In the genomic region with DNA sequence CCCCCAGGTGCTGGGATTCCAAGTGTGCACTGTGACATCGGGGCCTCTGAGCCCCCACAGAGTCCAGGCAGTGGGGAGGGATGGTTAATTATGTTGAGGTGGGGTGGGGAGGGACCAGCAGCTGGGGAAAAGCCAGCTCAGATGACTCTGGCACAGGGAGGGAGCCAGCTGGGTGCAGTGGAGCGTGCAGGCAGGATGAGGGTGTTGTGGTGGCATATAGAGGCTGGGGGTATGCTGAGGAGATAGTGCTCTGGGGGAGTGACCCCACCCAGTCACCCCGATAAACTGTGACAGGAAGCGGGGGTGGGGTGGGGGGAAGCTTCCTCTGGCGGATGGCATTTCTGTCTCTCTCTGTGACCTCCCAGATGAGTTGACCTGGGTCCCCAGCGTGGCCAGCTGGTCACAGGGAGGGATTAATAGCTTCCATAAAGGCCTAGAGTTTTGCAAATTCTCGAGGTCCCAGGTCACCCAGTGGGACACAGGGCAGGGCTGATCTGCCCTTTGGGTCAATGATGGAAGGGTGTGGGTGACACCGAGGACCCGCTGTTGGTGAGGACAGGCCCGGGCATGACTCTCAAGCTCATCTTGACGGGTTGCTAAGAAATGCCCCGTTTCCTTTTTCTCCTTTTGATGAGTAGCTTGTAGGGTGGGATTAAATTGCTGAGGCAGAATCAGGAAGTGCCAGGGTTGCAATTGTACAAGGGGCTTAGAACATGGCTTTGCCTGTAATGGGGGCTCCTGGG, we compare ENCODE assay signal across 8 mouse cellular contexts. TPM values are rescaled to one million over a fixed set of nuclear protein-coding genes. Genes with fewer than 3 reads are reported as not detected.
A peak's percentile ranks its signal among the peaks of the same experiment; 100 is the strongest.
DNase-seq lines count a peak whose midpoint lies in the region.

No protein-coding gene starts in this region.

- intact Hi-C loops in left cerebral cortex, postnatal 4 days (cut with DNase I): no loop called here

- H3K36me3 ChIP-seq in splenic B cell, adult 2 months (ENCODE audit: control insufficient read depth, insufficient read depth, low read length, poor library complexity, severe bottlenecking): peaks cover 11% of the 10 kb centered on the region

- no peaks in the 10 kb centered on the region for H3K27me3 ChIP-seq in splenic B cell, adult 2 months (ENCODE audit: control insufficient read depth, insufficient read depth, low read length, poor library complexity, severe bottlenecking)

- peak; percentile 74 for DNase-seq in left cerebral cortex, postnatal 4 days
- no peak for DNase-seq in left cerebral cortex, adult 18-20 months (ENCODE audit: low spot score in 2 of 2)
- DNase-seq in Muller cell, postnatal 12 days (ENCODE audit: inconsistent ontology term): peak; percentile 64
- peak; percentile 81 for DNase-seq in induced T-regulatory cell, adult 2 months (ENCODE audit: low read depth)
- peak; percentile 82 for DNase-seq in splenic B cell, adult 2 months (ENCODE audit: low read depth, low spot score)
- no peak for DNase-seq in frontal cortex, postnatal 10 days (ENCODE audit: low spot score in 2 of 2)
- no peak for DNase-seq in cerebellum, adult 18-20 months
- no peak for DNase-seq in layer of hippocampus, postnatal 10 days (ENCODE audit: low spot score in 2 of 2)

RNA-seq across cellular contexts. Expression of gene Laptm5, which starts 8.2 kb away (rescaled TPM):
- 10 to 100 TPM; 10.8 to 15.0 TPM for total RNA-seq in left cerebral cortex, postnatal 4 days (2021)
- total RNA-seq in left cerebral cortex, adult 18-20 months (2021): 10 to 100 TPM; 34.2 to 35.2 TPM
- 10 to 100 TPM; 27.5 to 28.1 TPM for total RNA-seq in layer of hippocampus, postnatal 10 days (2021)

RNA-seq across cellular contexts. Expression of gene Matn1, which starts 23.1 kb away (rescaled TPM):
- under 1 TPM; 0.24 to 0.34 TPM for total RNA-seq in left cerebral cortex, postnatal 4 days (2021)
- total RNA-seq in left cerebral cortex, adult 18-20 months (2021): under 1 TPM; 0.54 to 0.88 TPM
- total RNA-seq in layer of hippocampus, postnatal 10 days (2021): under 1 TPM; 0.64 to 0.91 TPM

Comparison
In these comparisons a context has a peak if more than half of its experiments do, and no peak if none do; other contexts are left out.
1. DNase-seq: peak in left cerebral cortex, postnatal 4 days (single experiment), Muller cell, postnatal 12 days (single experiment), induced T-regulatory cell, adult 2 months (single experiment) and splenic B cell, adult 2 months (single experiment); none in left cerebral cortex, adult 18-20 months (0 of 2), frontal cortex, postnatal 10 days (0 of 2), cerebellum, adult 18-20 months (0 of 2) and layer of hippocampus, postnatal 10 days (0 of 2).